Mouse (Mus musculus) testis, adult 2 months (tissue): ENCODE results near the gene Adamts3. TPM values are rescaled to one million over a fixed set of nuclear protein-coding genes. Genes with fewer than 3 reads are reported as not detected.

Source experiments
- H3K27ac ChIP-seq: fragments of 200-500 bp; 2 replicates; pipeline ENCODE4 v1.5.1; 2012; ENCODE audit warnings: low read depth, low read length; ENCODE audit not compliant: control insufficient read depth, insufficient read depth
- H3K27me3 ChIP-seq: fragments of 200-500 bp; 2 replicates; pipeline ENCODE4 v1.6.1; 2012; ENCODE audit warnings: mild to moderate bottlenecking, low read length, moderate library complexity; ENCODE audit not compliant: control insufficient read depth, insufficient read depth
- H3K36me3 ChIP-seq: fragments of 200-500 bp; 2 replicates; pipeline ENCODE4 v1.6.1; 2012; ENCODE audit warnings: mild to moderate bottlenecking, low read length; ENCODE audit not compliant: control insufficient read depth, insufficient read depth
- H3K4me1 ChIP-seq: fragments of 200-500 bp; 2 replicates; pipeline ENCODE4 v1.6.1; 2012; ENCODE audit warnings: low read length; ENCODE audit not compliant: control insufficient read depth, insufficient read depth
- H3K4me3 ChIP-seq: fragments of 200-500 bp; 2 replicates; pipeline ENCODE4 v1.5.1; 2012; ENCODE audit warnings: low read depth, mild to moderate bottlenecking, low read length, moderate library complexity, mixed read lengths; ENCODE audit not compliant: control insufficient read depth
- CTCF ChIP-seq: fragments of 200-500 bp; IDR thresholded peaks from 2 replicates; pipeline ENCODE4 v1.5.1; 2012; ENCODE audit warnings: low read depth, mild to moderate bottlenecking, inconsistent platforms, low read length, moderate library complexity; ENCODE audit not compliant: control insufficient read depth, insufficient read depth, insufficient replicate concordance
- POLR2A ChIP-seq: fragments of 200-500 bp; IDR thresholded peaks from 2 replicates; pipeline ENCODE4 v1.6.1; 2012; ENCODE audit warnings: low read depth, mild to moderate bottlenecking, inconsistent platforms, low read length, moderate library complexity; ENCODE audit not compliant: control insufficient read depth
- polyA plus RNA-seq: library from polyadenylated mRNA; depleted of rRNA; stranded (reverse); fragments of >200 nt; gene quantifications from 2 replicates; pipeline ENCODE4 v1.2.3, GENCODE M21; 2012

Adamts3 gene
- polyA plus RNA-seq, 1 experiment = 0.81 TPM

DNA sequence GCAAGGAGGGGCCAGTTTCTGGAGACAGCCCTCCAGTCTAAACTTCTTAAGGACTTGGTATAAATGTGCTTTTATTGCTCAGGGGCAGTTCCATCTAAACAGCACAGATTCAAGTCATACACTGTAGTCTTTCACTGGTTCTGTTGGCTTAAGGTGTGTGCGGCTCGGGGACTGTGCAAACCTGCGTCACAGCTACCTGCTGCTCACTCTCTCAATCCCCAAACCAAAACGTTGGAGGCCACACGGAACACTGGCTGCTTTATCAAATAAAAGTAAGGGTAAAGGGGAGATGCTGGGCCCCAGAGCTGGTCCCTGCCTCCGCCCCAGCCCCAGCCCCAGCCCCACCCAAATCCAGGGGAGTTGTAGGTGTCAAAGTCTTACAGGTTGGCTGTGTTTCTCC is 66.5 kb downstream of the Adamts3 start:
- TF ChIP-seq POLR2A (no peak), CTCF (no peak)
- Histone ChIP-seq H3K4me3 (no peak overlapping the region), H3K4me1 (no peaks in the 10 kb centered on the region), H3K27ac (no peak overlapping the region), H3K36me3 (no peaks in the 10 kb centered on the region), H3K27me3 (no peaks in the 10 kb centered on the region)

DNA sequence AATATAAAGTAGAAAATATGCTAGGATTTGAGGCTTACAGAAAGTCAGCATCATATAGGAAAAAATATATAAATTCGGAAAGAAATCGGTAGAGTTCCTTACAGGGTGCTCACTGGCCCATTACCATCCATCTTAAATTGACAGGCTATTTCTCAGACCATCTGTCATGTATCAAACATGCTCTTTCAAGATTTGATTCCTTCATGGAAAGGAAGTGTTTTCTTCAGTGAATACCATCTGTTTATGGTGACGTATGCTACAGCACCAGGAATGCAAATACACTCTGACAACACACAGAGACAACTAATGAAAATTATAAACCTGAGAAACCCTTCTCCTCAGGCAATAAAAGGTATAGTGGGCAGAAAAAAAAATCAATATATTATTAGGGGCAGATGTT is 68.6 kb downstream of the Adamts3 start:
- H3K27me3 ChIP-seq = no peaks in the 10 kb centered on the region
- TF ChIP-seq CTCF (no peak), POLR2A (no peak)
- H3K36me3 ChIP-seq = no peaks in the 10 kb centered on the region
- H3K4me1 ChIP-seq = no peaks in the 10 kb centered on the region
- H3K27ac ChIP-seq = no peak overlapping the region
- no peak overlapping the region for H3K4me3 ChIP-seq

DNA sequence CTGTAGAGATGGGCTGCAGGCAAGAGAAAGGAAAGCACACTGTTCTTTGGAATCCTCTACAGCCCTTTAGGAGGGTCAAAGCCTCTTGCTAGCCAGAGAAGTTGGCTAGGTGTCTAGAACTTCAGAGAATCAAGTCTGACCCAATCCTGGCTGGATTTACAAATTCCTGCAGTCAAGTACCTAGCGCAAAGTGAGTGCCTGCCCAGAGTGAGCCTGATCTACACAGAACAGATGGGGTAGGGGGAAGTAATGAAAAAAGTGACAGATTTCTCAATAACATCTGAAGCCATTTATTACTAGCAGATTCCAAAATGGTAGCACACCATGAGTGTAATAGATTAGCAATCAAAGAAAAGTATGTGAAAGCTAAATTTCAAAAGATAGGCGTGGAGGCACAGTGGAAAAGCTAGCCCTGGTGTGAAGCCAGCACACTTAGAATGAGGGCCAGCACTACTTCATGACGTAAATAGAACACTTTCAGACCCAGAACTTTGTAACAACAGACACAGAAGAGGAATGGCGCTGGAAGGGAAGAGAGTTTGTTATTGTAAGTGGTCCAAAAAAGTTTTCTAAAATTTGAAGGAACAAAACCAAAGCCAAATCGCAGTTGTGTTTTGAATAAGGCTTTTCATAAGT is 82.8 kb downstream of the Adamts3 start:
- no peaks in the 10 kb centered on the region for H3K4me1 ChIP-seq
- H3K36me3 ChIP-seq = no peaks in the 10 kb centered on the region
- TF ChIP-seq CTCF = no peak
- TF ChIP-seq POLR2A = no peak
- no peak overlapping the region for H3K4me3 ChIP-seq
- H3K27me3 ChIP-seq = no peaks in the 10 kb centered on the region
- no peak overlapping the region for H3K27ac ChIP-seq

DNA sequence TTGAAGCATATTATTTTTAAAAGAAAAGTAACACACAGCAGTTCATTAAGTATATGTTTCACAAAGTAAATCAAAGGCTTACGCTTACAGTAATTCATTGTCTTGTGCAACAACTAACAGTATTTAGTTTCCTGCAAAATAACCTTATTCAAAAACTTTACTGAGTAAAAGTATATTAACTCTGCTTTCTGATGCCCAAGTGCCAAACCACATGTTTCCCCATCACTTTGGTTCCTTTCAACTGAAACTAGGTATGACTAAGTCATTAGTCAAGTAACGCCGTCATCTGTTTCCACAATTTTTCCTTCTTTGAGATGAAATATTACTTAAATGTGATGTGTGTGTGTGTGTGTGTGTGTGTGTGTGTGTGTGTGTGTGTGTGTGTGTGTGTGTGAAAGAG is 89.4 kb downstream of the Adamts3 start:
- Histone ChIP-seq H3K36me3 (no peaks in the 10 kb centered on the region), H3K27ac (no peak overlapping the region), H3K4me3 (no peak overlapping the region), H3K27me3 (no peaks in the 10 kb centered on the region), H3K4me1 (no peaks in the 10 kb centered on the region)
- TF ChIP-seq POLR2A = no peak

DNA sequence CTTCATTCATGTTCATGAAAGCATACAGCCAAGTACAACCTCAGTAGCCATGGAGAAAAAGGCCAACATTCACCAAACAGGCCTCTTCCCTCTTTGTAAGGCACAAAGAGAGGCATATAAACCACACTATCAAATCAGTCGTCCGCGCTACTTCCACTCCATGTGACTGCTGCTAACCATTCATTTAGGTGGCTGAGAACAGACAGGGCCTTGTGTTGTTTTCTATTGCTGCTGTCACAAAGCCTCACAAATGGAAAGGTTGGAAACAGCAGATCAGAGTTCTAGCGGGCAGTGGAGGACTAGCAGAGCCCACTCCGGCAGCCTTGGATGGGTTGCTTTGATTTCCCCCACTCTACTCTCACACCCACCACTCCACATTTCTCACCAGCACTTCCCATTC is 98.5 kb downstream of the Adamts3 start:
- no peak overlapping the region for H3K27ac ChIP-seq
- H3K4me1 ChIP-seq = no peaks in the 10 kb centered on the region
- TF ChIP-seq CTCF = no peak
- no peak for TF ChIP-seq POLR2A
- no peaks in the 10 kb centered on the region for H3K27me3 ChIP-seq
- no peaks in the 10 kb centered on the region for H3K36me3 ChIP-seq
- H3K4me3 ChIP-seq = no peak overlapping the region

DNA sequence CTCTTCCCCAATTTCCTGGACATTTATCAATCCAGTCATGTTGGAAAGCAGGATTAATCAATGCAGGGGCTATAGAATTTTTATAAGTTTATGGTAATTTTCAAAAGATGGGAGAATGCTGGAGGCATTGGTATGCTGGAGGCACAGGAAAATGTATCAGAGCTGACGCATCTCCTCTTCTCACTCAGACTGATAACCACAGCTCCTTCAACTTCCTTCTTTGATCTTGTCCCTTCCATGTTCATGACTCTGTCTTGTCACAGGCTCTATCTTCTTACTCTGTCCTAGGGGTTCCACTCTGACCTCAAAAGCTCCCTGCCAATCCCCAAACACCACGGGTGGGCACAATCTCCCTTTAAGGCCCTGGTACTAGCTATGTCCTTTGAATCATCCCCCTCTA is 103.3 kb downstream of the Adamts3 start:
- no peak for TF ChIP-seq POLR2A
- no peak for TF ChIP-seq CTCF
- no peak overlapping the region for H3K4me3 ChIP-seq
- H3K4me1 ChIP-seq = no peaks in the 10 kb centered on the region
- H3K36me3 ChIP-seq = no peaks in the 10 kb centered on the region
- H3K27ac ChIP-seq = no peak overlapping the region
- H3K27me3 ChIP-seq = no peaks in the 10 kb centered on the region

DNA sequence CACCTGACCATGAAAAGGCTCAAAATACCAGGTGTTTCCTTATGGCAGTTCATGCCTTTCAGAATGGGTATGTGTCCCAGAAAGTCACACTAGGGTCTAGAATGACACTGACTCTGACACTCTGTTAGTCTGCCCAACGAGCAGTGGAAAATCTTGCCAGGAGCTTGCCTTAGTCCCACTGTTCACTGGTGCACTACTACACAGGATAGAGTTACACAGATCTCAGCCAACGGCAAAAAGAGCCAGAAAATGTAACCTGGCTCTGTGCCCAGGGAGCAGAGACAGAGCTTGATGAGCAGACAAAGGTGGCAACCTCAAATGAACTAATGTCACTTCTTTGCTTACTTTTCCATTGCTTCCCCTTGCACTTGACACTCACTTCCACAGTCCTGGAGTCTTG is 104.5 kb downstream of the Adamts3 start:
- no peaks in the 10 kb centered on the region for H3K36me3 ChIP-seq
- H3K27me3 ChIP-seq = no peaks in the 10 kb centered on the region
- H3K4me3 ChIP-seq = no peak overlapping the region
- H3K4me1 ChIP-seq = no peaks in the 10 kb centered on the region
- H3K27ac ChIP-seq = no peak overlapping the region
- TF ChIP-seq CTCF (no peak), POLR2A (no peak)

DNA sequence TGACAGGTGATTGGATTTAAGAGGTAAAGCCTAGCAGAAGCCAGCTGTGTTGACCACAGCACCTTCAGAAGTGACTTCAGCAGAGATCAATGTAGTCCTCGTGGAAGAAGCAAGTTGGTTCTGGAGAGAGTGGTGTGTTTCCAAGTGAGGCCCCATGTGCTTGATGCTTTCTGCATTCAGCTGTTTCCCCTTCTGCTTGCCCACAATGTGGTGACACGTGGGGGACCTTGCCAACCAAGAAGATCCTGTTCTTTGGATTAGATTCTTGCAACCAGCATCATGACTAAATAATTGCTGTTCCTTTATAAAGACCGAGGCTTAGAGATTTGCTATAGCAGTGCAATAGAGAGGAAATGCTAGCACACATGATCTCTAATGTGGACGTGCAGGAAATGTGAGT is 105.7 kb downstream of the Adamts3 start:
- H3K4me1 ChIP-seq = no peaks in the 10 kb centered on the region
- no peak overlapping the region for H3K4me3 ChIP-seq
- no peak for TF ChIP-seq POLR2A
- no peak for TF ChIP-seq CTCF
- no peak overlapping the region for H3K27ac ChIP-seq
- no peaks in the 10 kb centered on the region for H3K27me3 ChIP-seq
- H3K36me3 ChIP-seq = no peaks in the 10 kb centered on the region
